Mouse (Mus musculus) layer of hippocampus, adult 2 months (tissue): ENCODE data around the gene Lenep. TPM values are rescaled to one million over a fixed set of nuclear protein-coding genes. Genes with fewer than 3 reads are reported as not detected.

ENCODE experiments used
- DNase-seq, 2 experiments: peaks; one replicate each; pipeline ENCODE4 v3.0.0; 2022; ENCODE audit warnings: low spot score in 2 of 2
- H3K27ac ChIP-seq: fragments of 200-600 bp; 2 replicates; pipeline ENCODE4 v1.8.1; 2022
- H3K4me3 ChIP-seq: fragments of 200-600 bp; 2 replicates; pipeline ENCODE4 v1.8.1; 2022; ENCODE audit warnings: mild to moderate bottlenecking
- CTCF ChIP-seq: fragments of 200-600 bp; conservative IDR thresholded peaks from 2 replicates; pipeline ENCODE4 v1.8.1; 2022; ENCODE audit warnings: antibody characterized with exemption, mild to moderate bottlenecking, moderate library complexity
- total RNA-seq, 2 experiments: library from RNA; stranded (reverse); gene quantifications; 2 replicates each; pipeline ENCODE4 v1.2.3; 2021

Lenep gene
- total RNA-seq, 2 experiments from 2014 or later = 5.8 to 7.1 TPM

- DNase-seq = peak; percentile 52 to 62
- peak within 1 kb of the TSS; percentile 94 for H3K27ac ChIP-seq
- peak within 1 kb of the TSS; percentile 70 for H3K4me3 ChIP-seq
- TF ChIP-seq CTCF = peak; percentile 41
Observed at GRCm38 (mm10) chr3:89394006-89394893, 8.3 kb downstream of the Lenep start, which contains the start of gene Zbtb7b. Zbtb7b (minus strand) TSS chr3:89394776.

GRCm38 (mm10) chr3:89393605-89394004 is 9.0 kb downstream of the Lenep start:
- peak; percentile 94 to 96 for DNase-seq
- TF ChIP-seq CTCF = no peak
- H3K27ac ChIP-seq = peak overlapping the region; percentile 94
- H3K4me3 ChIP-seq = peak overlapping the region; percentile 70

- peak overlapping the region; percentile 66 for H3K4me3 ChIP-seq
- TF ChIP-seq CTCF = no peak
- DNase-seq = no peak
- H3K27ac ChIP-seq = peak overlapping the region; percentile 92
Observed at GRCm38 (mm10) chr3:89392871-89393311, 9.7 kb downstream of the Lenep start.

GRCm38 (mm10) chr3:89391663-89392511 is 10.7 kb downstream of the Lenep start:
- no peak for TF ChIP-seq CTCF
- DNase-seq = no peak
- Histone ChIP-seq H3K4me3 (peak overlapping the region; percentile 66), H3K27ac (peak overlapping the region; percentile 92)

- no peak for TF ChIP-seq CTCF
- peak overlapping the region; percentile 66 for H3K4me3 ChIP-seq
- DNase-seq = no peak
- peak overlapping the region; percentile 92 for H3K27ac ChIP-seq
Observed at GRCm38 (mm10) chr3:89390699-89391662, 11.6 kb downstream of the Lenep start.

GRCm38 (mm10) chr3:89390111-89390515 is 12.5 kb downstream of the Lenep start:
- TF ChIP-seq CTCF = no peak
- H3K27ac ChIP-seq = peak overlapping the region; percentile 92
- no peak for DNase-seq
- H3K4me3 ChIP-seq = no peak overlapping the region; the same call in 1 of the 2 replicates

- Histone ChIP-seq H3K27ac (peak overlapping the region; percentile 92), H3K4me3 (no peak overlapping the region)
- no peak for DNase-seq
- no peak for TF ChIP-seq CTCF
Observed at GRCm38 (mm10) chr3:89388901-89389740, 13.5 kb downstream of the Lenep start.

GRCm38 (mm10) chr3:89388134-89388881 is 14.3 kb downstream of the Lenep start:
- DNase-seq = peak; percentile 55 to 61
- Histone ChIP-seq H3K4me3 (no peak overlapping the region), H3K27ac (peak overlapping the region; percentile 75)
- TF ChIP-seq CTCF = no peak

- DNase-seq = no peak
- peak overlapping the region; percentile 75 for H3K27ac ChIP-seq
- H3K4me3 ChIP-seq = no peak overlapping the region
- no peak for TF ChIP-seq CTCF
Observed at GRCm38 (mm10) chr3:89387632-89388031, 15.0 kb downstream of the Lenep start.

GRCm38 (mm10) chr3:89386438-89387420 is 15.9 kb downstream of the Lenep start:
- Histone ChIP-seq H3K4me3 (no peak overlapping the region), H3K27ac (0 out of 2 replicates have a peak overlapping the region, but pooled peaks have one; percentile 75)
- no peak for DNase-seq
- no peak for TF ChIP-seq CTCF
